Mouse (Mus musculus) embryonic facial prominence, embryonic 11.5 days (tissue): ENCODE data around the gene Gm45062. TPM values are rescaled to one million over a fixed set of nuclear protein-coding genes. Genes with fewer than 3 reads are reported as not detected.

Source experiments
- ATAC-seq: fragments of 200-750 bp; cut with Nextera tagmentation; replicated peaks from 2 replicates; pipeline ENCODE4 v1.8.0; 2017; ENCODE audit warnings: low read depth; ENCODE audit not compliant: insufficient number of reproducible peaks, low FRiP score, low TSS enrichment
- DNase-seq: peaks from one replicate; pipeline ENCODE4 v3.0.0-alpha.2; 2015; ENCODE audit warnings: low spot score
- H3K27ac ChIP-seq: fragments of 300-500 bp; sonication (generic); replicated peaks from 2 replicates; pipeline ENCODE4 v1.5.1; 2014; ENCODE audit warnings: mild to moderate bottlenecking, low read depth, low read length, control low read depth
- H3K27me3 ChIP-seq: fragments of 300-500 bp; sonication (generic); 2 replicates; pipeline ENCODE4 v1.6.1; 2014; ENCODE audit warnings: mild to moderate bottlenecking, low read length, moderate library complexity, mixed read lengths; ENCODE audit not compliant: control insufficient read depth, insufficient read depth
- H3K36me3 ChIP-seq: fragments of 300-500 bp; sonication (generic); replicated peaks from 2 replicates; pipeline ENCODE4 v1.6.1; 2014; ENCODE audit warnings: low read depth, mild to moderate bottlenecking, low read length, moderate library complexity, mixed read lengths; ENCODE audit not compliant: control insufficient read depth, insufficient read depth
- H3K4me1 ChIP-seq: fragments of 300-500 bp; sonication (generic); 2 replicates; pipeline ENCODE4 v1.6.1; 2014; ENCODE audit warnings: low read length, mixed read lengths; ENCODE audit not compliant: control insufficient read depth, insufficient read depth
- H3K4me2 ChIP-seq: fragments of 300-500 bp; sonication (generic); 2 replicates; pipeline ENCODE4 v1.6.1; 2014; ENCODE audit warnings: low read depth, mild to moderate bottlenecking, control low read depth, low read length, moderate library complexity
- H3K4me3 ChIP-seq: fragments of 300-500 bp; sonication (generic); 2 replicates; pipeline ENCODE4 v1.5.1; 2014; ENCODE audit warnings: low read depth, low read length, control low read depth
- H3K9ac ChIP-seq: fragments of 300-500 bp; sonication (generic); replicated peaks from 2 replicates; pipeline ENCODE4 v1.6.1; 2014; ENCODE audit warnings: mild to moderate bottlenecking, control low read depth, low read length
- H3K9me3 ChIP-seq: fragments of 300-500 bp; sonication (generic); replicated peaks from 2 replicates; pipeline ENCODE4 v1.6.1; 2016; ENCODE audit warnings: mild to moderate bottlenecking, low read length, inconsistent platforms, mixed read lengths; ENCODE audit not compliant: control insufficient read depth
- WGBS: fragments of 180-500 bp; shearing (Covaris S2); extraction: QIAGEN DNeasy Blood & Tissue Kit; methylation state at CpG from one replicate; pipeline ENCODE4 v1.1.7; 2014; 5-methylcytosine and 5-hydroxymethylcytosine counted together
- polyA plus RNA-seq: library from polyadenylated mRNA; unstranded; fragments of >200 nt; fragmentation: Nextera tagmentation; extraction: Ambion mirVana; gene quantifications from 2 replicates; pipeline ENCODE4 v1.2.1, GENCODE M21; 2014

Gm45062 gene
- polyA plus RNA-seq, 1 experiment from 2014 or later: 14.3 TPM

- H3K9me3 ChIP-seq: no peaks in the 10 kb centered on the region
- H3K27me3 ChIP-seq: no peaks in the 10 kb centered on the region
- H3K4me1 ChIP-seq: no peaks in the 10 kb centered on the region
- no peaks in the 10 kb centered on the region for H3K36me3 ChIP-seq
- H3K4me3 ChIP-seq: no peak overlapping the region
- no peak for DNase-seq
- no peak overlapping the region for H3K4me2 ChIP-seq
- no peak overlapping the region for H3K9ac ChIP-seq
- H3K27ac ChIP-seq: no peak overlapping the region
- ATAC-seq: no peak
- WGBS: 83% methylated on average over 7 of the region's 7 CpGs
Observed at GRCm38 (mm10) chr6:8397252-8397651, 138.0 kb downstream of the Gm45062 start.

GRCm38 (mm10) chr6:8399710-8400109, 140.5 kb downstream of the Gm45062 start:
- 73% methylated on average over 1 of the region's 1 CpGs for WGBS
- no peaks in the 10 kb centered on the region for H3K9me3 ChIP-seq
- no peak overlapping the region for H3K9ac ChIP-seq
- ATAC-seq (no peak), DNase-seq (no peak)
- H3K4me3 ChIP-seq: no peak overlapping the region
- H3K27me3 ChIP-seq: no peaks in the 10 kb centered on the region
- H3K36me3 ChIP-seq: no peaks in the 10 kb centered on the region
- no peak overlapping the region for H3K27ac ChIP-seq
- H3K4me1 ChIP-seq: no peaks in the 10 kb centered on the region
- H3K4me2 ChIP-seq: no peak overlapping the region

GRCm38 (mm10) chr6:8403127-8403526, 143.9 kb downstream of the Gm45062 start:
- DNase-seq (no peak), ATAC-seq (no peak)
- H3K27me3 ChIP-seq: no peaks in the 10 kb centered on the region
- no peaks in the 10 kb centered on the region for H3K9me3 ChIP-seq
- H3K9ac ChIP-seq: no peak overlapping the region
- H3K4me2 ChIP-seq: no peak overlapping the region
- no peaks in the 10 kb centered on the region for H3K36me3 ChIP-seq
- no peaks in the 10 kb centered on the region for H3K4me1 ChIP-seq
- no peak overlapping the region for H3K27ac ChIP-seq
- 87% methylated on average over 5 of the region's 5 CpGs for WGBS
- no peak overlapping the region for H3K4me3 ChIP-seq

GRCm38 (mm10) chr6:8405844-8406243, 146.6 kb downstream of the Gm45062 start:
- Histone ChIP-seq H3K4me3 (no peak overlapping the region), H3K36me3 (no peaks in the 10 kb centered on the region), H3K9me3 (no peaks in the 10 kb centered on the region), H3K27ac (no peak overlapping the region), H3K9ac (no peak overlapping the region), H3K4me2 (no peak overlapping the region), H3K27me3 (no peaks in the 10 kb centered on the region), H3K4me1 (no peaks in the 10 kb centered on the region)
- ATAC-seq (no peak), DNase-seq (no peak)
- 90% methylated on average over 5 of the region's 5 CpGs for WGBS

GRCm38 (mm10) chr6:8408332-8408731, 149.1 kb downstream of the Gm45062 start:
- WGBS: 81% methylated on average over 2 of the region's 2 CpGs
- ATAC-seq: no peak

GRCm38 (mm10) chr6:8409865-8410264, 150.6 kb downstream of the Gm45062 start:
- no peak for ATAC-seq

More at GRCm38 (mm10) chr6:8408332-8408731, 149.1 kb downstream of the Gm45062 start:
- no peak overlapping the region for H3K27ac ChIP-seq
- H3K36me3 ChIP-seq: no peaks in the 10 kb centered on the region
- DNase-seq: no peak
- no peak overlapping the region for H3K9ac ChIP-seq
- H3K27me3 ChIP-seq: no peaks in the 10 kb centered on the region
- no peaks in the 10 kb centered on the region for H3K4me1 ChIP-seq
- H3K4me3 ChIP-seq: no peak overlapping the region
- no peak overlapping the region for H3K4me2 ChIP-seq
- no peaks in the 10 kb centered on the region for H3K9me3 ChIP-seq

DNA sequence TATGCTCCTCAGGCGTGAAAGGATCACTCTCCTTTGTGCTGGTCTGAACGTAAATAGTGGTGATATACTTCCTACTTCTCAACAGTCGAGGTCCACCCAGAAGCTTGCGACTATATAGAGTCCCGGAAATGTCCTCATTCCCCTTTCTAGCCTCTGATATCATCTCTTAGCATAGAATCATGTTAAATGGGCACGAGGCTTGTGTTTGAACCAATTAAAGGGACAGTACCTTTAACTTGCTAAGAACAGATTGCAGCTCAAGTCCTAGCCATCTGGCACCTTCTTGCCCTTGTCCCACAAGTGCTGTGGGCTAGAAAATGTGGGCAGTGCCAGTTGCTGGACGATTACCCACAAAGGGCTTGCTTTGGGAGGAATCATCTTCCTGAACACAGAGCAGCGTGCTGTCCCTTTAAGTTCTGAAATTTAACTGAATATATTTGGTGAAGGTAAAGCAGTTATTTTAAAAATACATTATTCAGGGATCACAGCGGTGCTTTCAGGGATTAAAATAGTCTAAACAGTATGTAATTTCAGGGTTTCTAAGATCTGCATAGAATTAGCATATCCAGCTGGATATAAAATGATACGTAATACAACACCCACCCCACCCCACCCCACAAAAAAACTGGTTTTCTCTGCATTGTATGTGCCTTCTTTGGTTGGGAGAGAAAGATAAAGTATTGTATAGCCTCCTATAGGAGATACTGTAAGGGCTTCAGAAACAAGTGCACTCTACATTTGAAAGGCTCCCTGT, 153.8 kb downstream of the Gm45062 start:
- no peaks in the 10 kb centered on the region for H3K4me1 ChIP-seq
- H3K27ac ChIP-seq: no peak overlapping the region
- ATAC-seq (no peak), DNase-seq (no peak)
- WGBS: 75% methylated on average over 10 of the region's 10 CpGs
- H3K36me3 ChIP-seq: no peaks in the 10 kb centered on the region
- H3K4me3 ChIP-seq: no peak overlapping the region
- no peaks in the 10 kb centered on the region for H3K9me3 ChIP-seq
- no peaks in the 10 kb centered on the region for H3K27me3 ChIP-seq
- H3K9ac ChIP-seq: no peak overlapping the region
- H3K4me2 ChIP-seq: no peak overlapping the region

More at GRCm38 (mm10) chr6:8409865-8410264, 150.6 kb downstream of the Gm45062 start:
- no peaks in the 10 kb centered on the region for H3K4me1 ChIP-seq
- H3K27ac ChIP-seq: no peak overlapping the region
- 90% methylated on average over 4 of the region's 4 CpGs for WGBS
- no peaks in the 10 kb centered on the region for H3K27me3 ChIP-seq
- no peak overlapping the region for H3K4me2 ChIP-seq
- no peak overlapping the region for H3K4me3 ChIP-seq
- no peaks in the 10 kb centered on the region for H3K9me3 ChIP-seq
- DNase-seq: no peak
- H3K9ac ChIP-seq: no peak overlapping the region
- no peaks in the 10 kb centered on the region for H3K36me3 ChIP-seq

- Histone ChIP-seq H3K4me3 (no peak overlapping the region), H3K9ac (no peak overlapping the region), H3K9me3 (no peaks in the 10 kb centered on the region), H3K36me3 (no peaks in the 10 kb centered on the region), H3K27ac (no peak overlapping the region), H3K4me2 (no peak overlapping the region), H3K27me3 (no peaks in the 10 kb centered on the region), H3K4me1 (no peaks in the 10 kb centered on the region)
- no peak for ATAC-seq
- no peak for DNase-seq
- WGBS: 65% methylated on average over 9 of the region's 9 CpGs
Observed at GRCm38 (mm10) chr6:8414020-8414419, 154.8 kb downstream of the Gm45062 start.
